Mouse (Mus musculus) macrophage (primary cell): ENCODE data around the gene Gm9803. TPM values are rescaled to one million over a fixed set of nuclear protein-coding genes. Genes with fewer than 3 reads are reported as not detected.
"Not testable (repeated sequence)": the region's sequence is repeated elsewhere in the genome, so short reads cannot be mapped to it uniquely, and the experiment has no call there.

Experiments used
- H3K27ac ChIP-seq: fragments of 350-480 bp; formaldehyde crosslinking; 2 replicates; pipeline ENCODE4 v1.9.0; 2021
- H3K36me3 ChIP-seq: fragments of 350-480 bp; formaldehyde crosslinking; 2 replicates; pipeline ENCODE4 v1.9.0; 2021; ENCODE audit errors: inconsistent target
- H3K4me3 ChIP-seq: fragments of 350-480 bp; formaldehyde crosslinking; 2 replicates; pipeline ENCODE4 v1.9.0; 2021; ENCODE audit errors: inconsistent target
- H3K79me2 ChIP-seq: fragments of 350-480 bp; formaldehyde crosslinking; 2 replicates; pipeline ENCODE4 v1.9.0; 2021; ENCODE audit errors: inconsistent target
- WGBS: methylation state at CpG from one replicate; pipeline ENCODE4 v1.1.7; 2026; ENCODE audit warnings: inconsistent platforms; ENCODE audit not compliant: missing documents; 5-methylcytosine and 5-hydroxymethylcytosine counted together
- polyA plus RNA-seq: library from polyadenylated mRNA; stranded (reverse); fragments of 250-400 nt; gene quantifications from 3 replicates; pipeline ENCODE4 v1.2.4, GENCODE M21; 2018; ENCODE audit warnings: inconsistent platforms
- total RNA-seq, 78 experiments: library from RNA; depleted of rRNA; stranded (reverse); fragments of 250-400 nt; gene quantifications; 1 replicate in 9 of 78; 2 replicates in 24 of 78; 3 replicates in 43 of 78; 4 replicates in 2 of 78; pipeline ENCODE4 v1.2.4; 2018; ENCODE audit warnings: inconsistent platforms in 56 of 78

The Gm9803 gene
- 10 to 100 TPM in 17 of 26 experiments, 1 to 10 TPM in 3, not detected in 6; 3.4 to 25.3 (median 12.7) TPM for total RNA-seq (2018; cell fraction: chromatin; rRNA removed)
- total RNA-seq (2018; cell fraction: cytosol; rRNA removed), result 1 to 10 TPM in 9 of 26 experiments, under 1 TPM in 10, not detected in 7; 0.36 to 2.5 (median 0.89) TPM
- 1 to 10 TPM in 16 of 26 experiments, not detected in 10; 1.5 to 5.6 (median 3.7) TPM for total RNA-seq (2018; cell fraction: nucleus; rRNA removed)
- 0.69 to 2.7 TPM (median 1.2 TPM) in 3 replicates for polyA plus RNA-seq

DNA sequence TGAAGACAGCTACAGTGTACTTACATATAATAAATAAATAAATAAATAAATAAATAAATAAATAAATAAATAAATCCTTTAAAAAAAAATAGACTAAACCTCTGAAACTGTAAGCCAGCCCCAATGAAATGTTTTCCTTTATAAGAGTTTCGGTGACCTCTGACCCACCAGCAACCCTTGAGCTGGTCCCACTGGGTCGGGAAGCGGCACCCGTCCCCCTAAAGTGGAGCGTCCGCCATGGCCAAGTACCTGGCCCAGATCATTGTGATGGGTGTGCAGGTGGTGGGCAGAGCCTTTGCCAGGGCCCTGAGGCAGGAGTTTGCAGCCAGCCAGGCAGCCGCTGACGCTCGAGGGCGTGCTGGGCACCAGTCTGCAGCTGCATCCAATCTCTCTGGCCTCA, at the start of gene Gm9803:
TSS of gene Gm9803 (plus strand) at position 154 of the 400 bp plus-strand sequence.
- H3K79me2 ChIP-seq, H3K27ac ChIP-seq, H3K36me3 ChIP-seq, H3K4me3 ChIP-seq: not testable (repeated sequence)
- 88% methylated on average over 10 of the region's 10 CpGs for WGBS

DNA sequence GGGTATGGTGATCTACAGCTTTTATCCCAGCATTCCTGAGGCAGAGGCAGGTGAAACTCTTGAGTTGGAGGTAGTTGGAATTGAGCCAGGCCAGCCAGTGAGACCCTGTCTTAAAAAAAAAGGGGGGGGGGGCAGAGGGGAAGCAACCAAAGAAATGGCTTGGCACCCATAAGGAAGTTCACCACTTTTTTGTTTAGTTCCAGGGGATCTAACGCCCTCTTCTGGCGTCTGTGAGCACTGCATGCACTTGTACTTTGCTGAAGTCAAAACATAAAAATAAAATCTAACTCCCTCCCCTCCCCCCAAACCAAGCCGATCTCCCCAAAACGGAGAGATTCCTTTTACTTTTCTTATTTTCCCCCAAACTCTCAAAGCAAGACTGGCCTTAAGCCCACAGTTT, 48.5 kb upstream of the Gm9803 start:
- WGBS, result 48% methylated on average over 4 of the region's 4 CpGs
- Histone ChIP-seq H3K79me2 (no peaks in the 10 kb centered on the region), H3K4me3 (no peak overlapping the region), H3K27ac (no peak overlapping the region), H3K36me3 (no peaks in the 10 kb centered on the region)

DNA sequence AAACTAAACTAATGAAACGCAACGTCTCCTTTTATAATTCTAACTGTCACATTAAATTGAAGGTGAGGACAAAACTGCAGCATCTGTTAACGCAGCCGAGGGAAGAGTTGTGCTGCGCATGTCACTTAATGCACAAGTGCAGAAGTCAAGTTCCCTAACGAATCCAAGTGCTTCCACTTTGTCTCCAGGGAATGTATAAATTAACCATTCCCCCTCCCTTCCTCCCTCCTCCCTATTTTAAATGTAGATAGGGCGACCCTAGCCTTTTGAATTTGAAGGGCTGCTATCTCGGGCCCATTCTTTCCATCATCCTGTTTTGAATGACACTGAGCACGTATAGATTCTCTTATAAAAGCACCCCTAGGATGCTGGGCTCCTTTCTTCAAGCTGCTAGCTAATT, 46.4 kb upstream of the Gm9803 start:
- Histone ChIP-seq H3K4me3 (no peak overlapping the region), H3K27ac (no peak overlapping the region), H3K79me2 (no peaks in the 10 kb centered on the region; the same call in 1 of the 2 replicates), H3K36me3 (no peaks in the 10 kb centered on the region)
- WGBS, result 82% methylated on average over 9 of the region's 9 CpGs

DNA sequence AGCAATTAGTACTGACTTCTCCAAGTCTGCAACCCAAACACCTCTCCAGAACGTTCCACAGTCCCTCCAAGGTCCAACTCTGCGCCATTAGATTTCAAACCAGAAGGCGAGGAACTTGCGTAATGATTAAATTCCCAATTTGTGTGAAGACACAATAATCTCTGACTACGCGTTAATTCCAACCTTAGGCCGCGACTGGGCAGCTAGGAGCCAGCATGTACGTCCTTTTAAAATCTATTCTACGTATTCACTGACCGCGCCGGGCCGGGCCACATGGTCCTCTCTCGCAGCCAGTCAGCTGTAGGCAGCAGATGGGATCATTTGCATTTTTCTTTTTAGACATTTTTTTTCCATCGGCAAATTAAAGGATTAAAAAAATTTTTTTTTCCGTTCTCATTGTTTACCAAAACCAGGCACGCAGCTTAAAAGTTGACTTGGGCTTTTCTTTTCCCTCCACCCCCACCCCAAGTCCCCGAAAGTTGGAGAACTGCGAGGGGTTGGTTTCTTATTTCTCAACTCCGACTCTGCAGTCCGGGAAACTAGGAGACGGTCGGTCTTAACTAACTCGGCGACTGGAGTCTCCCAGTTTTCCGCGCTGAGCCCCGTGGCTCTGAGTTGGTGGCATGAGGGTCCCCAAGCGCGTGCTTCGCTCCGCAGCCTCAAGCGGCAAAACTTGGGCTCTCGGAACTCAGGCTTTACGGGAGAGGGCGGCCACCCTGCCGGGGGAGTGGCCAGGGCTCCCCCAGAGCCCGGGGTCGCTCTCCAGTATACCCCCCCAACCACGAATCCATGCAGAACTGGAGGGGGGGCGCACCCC, 45.8 kb upstream of the Gm9803 start:
- H3K27ac ChIP-seq, result no peak overlapping the region
- H3K4me3 ChIP-seq, result peak overlapping the region; percentile 33
- WGBS, result 5% methylated on average over 42 of the region's 42 CpGs
- H3K36me3 ChIP-seq, result no peaks in the 10 kb centered on the region
- no peaks in the 10 kb centered on the region; the same call in 1 of the 2 replicates for H3K79me2 ChIP-seq

DNA sequence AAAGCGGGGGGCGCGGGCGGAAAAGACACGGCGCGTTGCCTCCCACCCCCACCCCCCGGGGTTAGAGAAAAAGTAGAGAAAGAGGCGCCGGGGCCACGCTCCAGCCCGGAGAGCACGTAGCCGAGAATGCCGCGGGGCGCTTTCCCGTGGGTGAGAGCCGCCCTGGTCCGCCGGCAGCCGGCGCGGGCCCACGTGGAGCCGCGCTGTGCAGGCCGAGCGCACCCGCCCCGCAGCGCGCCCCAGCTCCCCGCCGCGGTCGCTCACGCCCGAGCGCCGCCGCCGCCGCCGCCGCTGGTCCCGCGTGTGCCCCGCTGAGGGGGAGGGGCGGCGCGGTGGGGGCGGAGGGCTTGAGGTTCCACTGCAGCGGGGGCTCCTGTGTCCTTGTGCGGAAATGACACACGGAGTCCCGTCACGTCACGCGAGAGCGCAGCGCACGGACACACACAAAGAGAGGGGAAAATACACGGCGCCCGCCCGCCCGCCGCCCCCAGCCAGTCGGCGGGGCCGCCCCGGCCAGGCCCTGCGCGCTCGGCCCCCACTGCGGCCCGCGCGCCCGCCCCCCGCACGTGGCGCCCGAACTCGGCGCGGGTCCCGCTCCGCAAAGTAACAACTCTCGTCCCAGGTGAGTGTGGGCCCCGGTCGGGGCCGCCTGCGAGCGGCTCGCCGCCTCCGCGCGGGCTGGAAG, 45.0 kb upstream of the Gm9803 start, which contains the start of gene Bend3:
TSS of gene Bend3 (plus strand) at position 81 of the 685 bp plus-strand sequence.
- H3K27ac ChIP-seq, result no peak within 1 kb of the TSS
- H3K4me3 ChIP-seq, result peak within 1 kb of the TSS; percentile 33
- H3K36me3 ChIP-seq, result no peaks in the 10 kb centered on the region
- no peaks in the 10 kb centered on the region; the same call in 1 of the 2 replicates for H3K79me2 ChIP-seq
- WGBS, result 1% methylated on average over 79 of the region's 101 CpGs

DNA sequence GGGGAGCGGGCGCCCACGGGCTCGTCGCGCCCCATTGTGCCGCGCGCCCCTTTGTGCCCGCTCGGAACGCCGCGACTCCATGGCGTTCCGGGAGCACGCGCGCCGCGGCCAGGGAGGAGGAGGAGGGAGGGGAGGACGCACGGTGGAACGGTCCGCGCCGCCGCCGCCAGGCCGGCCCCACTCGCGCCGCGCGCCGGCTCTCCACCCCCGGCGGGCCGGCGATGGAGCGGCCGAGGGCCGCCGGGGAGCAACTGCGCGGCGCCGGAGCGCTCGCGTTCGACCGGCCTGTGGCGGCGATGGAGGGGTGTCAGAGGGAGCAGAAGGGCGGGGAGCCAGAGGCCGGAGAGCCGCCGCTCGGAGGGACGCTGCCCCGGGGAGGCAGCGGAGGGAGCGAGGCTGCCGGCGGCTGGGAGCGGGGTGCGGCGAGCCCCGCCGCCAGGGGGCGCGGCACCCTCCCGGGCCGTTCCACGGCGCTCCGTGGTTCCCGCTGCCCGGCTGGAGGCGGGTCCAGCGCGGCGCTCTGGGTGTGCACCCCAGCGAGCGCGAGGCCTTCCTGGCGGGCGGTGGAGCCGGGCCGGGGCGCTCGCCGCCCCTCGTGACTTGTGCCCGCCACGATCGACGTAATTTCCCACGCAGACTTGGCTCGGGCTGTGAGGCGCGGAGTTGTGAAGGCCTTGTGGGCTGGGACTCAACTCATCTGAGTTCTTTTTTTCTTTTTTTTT, 44.3 kb upstream of the Gm9803 start:
- Histone ChIP-seq H3K4me3 (peak overlapping the region; percentile 37), H3K36me3 (no peaks in the 10 kb centered on the region), H3K79me2 (no peaks in the 10 kb centered on the region; the same call in 1 of the 2 replicates), H3K27ac (peak overlapping the region; percentile 35; the same call in 1 of the 2 replicates)
- WGBS, result 0% methylated on average over 60 of the region's 103 CpGs

DNA sequence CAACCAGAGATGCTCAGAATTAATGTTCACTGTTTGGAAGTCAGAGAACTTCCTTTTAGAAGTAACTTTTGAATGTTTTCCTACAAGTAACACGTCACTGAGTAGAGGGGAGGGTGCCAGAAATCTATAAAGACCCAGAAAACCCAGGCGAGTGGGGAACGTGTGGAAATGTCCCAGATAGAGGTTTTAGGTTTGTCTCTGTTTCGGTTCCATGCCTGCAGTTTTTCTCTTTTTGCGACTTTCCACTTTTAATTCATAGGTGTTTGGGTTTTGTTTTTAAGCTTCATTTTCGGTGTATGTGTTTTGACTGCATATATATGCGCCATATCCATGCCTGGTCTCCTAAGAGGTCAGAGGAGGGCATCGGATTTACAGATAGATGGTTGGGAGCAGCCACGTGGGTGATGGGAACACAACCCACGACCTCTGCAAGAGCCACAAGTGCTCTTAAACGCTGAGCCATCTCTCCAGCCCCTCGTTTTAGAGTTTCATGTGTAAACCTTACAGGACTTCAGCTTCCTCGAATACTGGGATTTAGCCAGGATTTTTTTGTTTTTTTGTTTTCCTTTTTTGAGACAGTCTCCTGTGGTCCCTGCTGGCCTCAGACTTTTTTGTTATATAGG, 43.5 kb upstream of the Gm9803 start:
- H3K27ac ChIP-seq, result peak overlapping the region; percentile 35; the same call in 1 of the 2 replicates
- H3K36me3 ChIP-seq, result no peaks in the 10 kb centered on the region
- H3K79me2 ChIP-seq, result no peaks in the 10 kb centered on the region; the same call in 1 of the 2 replicates
- H3K4me3 ChIP-seq, result peak overlapping the region; percentile 37
- 36% methylated on average over 13 of the region's 13 CpGs for WGBS

DNA sequence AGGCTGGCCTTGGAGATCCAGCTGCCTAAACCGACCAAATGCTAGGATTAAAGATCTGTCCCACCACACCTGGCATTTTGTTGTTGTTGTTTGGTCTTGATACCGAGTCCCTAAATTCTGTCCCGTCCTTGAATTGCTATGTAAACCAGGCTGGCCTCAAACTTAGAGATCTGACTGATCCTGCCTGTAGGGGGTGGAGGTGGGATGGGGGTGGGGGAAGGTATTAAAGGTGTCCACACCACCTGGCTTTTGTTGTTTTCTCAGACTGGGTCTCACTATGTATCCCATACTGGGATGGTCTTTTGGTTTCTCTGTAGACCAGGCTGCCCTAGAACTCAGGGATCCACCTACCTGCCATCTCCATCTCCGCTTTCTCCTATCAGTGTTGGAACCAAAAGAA, 42.7 kb upstream of the Gm9803 start:
- Histone ChIP-seq H3K4me3 (no peak overlapping the region), H3K36me3 (no peaks in the 10 kb centered on the region), H3K79me2 (no peaks in the 10 kb centered on the region; the same call in 1 of the 2 replicates), H3K27ac (no peak overlapping the region)
- 93% methylated on average over 4 of the region's 4 CpGs for WGBS

DNA sequence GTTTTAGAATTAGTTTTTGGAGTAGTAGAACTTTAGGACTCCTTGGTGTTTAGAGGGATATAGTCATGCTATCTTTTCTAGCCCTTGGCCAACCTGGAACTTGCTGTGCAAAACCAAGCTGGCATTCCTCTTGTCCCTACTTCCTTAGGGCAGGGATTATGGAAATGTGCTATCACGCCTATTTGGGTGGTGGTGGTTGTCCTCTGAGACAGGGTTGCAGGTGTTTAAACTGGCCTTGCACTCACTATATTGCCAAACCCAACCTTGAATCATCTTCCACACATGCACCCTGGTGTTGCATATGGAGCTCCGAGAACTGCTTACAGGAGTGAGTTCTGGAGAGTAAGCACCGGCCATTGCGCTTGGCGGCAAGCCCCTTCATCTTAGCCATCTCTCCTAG, 41.9 kb upstream of the Gm9803 start:
- Histone ChIP-seq H3K79me2 (no peaks in the 10 kb centered on the region; the same call in 1 of the 2 replicates), H3K27ac (no peak overlapping the region)
- 91% methylated on average over 5 of the region's 5 CpGs for WGBS

DNA sequence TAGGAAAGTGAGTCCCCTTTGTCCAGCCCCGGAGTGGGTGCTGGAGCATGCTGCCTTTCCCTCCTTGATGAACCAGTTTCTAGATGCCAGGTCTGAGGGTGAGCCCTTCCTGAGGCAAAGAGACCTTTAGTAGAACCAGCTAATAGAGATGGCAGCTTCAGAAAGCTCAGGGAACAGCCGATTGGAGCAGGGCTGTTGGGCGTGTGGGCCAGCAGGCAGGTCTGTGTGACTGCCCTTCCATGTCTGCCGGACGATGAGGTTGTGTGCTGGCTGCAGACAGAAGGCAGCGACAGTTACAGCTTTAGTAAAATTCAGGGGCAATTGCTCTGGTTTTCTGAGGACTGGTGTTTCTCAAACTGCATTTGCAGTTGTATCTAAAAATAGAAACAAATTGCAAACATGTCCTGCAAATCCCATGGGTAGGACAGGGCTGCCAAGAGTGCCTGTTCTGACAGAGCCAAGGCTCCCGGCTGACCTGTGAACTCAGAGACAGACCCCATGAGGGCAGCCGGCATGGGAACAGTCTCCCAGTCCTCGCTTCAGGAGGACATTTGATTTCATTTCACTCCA, 40.4 kb upstream of the Gm9803 start:
- Histone ChIP-seq H3K79me2 (no peaks in the 10 kb centered on the region; the same call in 1 of the 2 replicates), H3K4me3 (no peak overlapping the region), H3K36me3 (no peaks in the 10 kb centered on the region), H3K27ac (no peak overlapping the region)
- 92% methylated on average over 9 of the region's 9 CpGs for WGBS

More for the DNA sequence above, 41.9 kb upstream of the Gm9803 start:
- Histone ChIP-seq H3K36me3 (no peaks in the 10 kb centered on the region), H3K4me3 (no peak overlapping the region)

DNA sequence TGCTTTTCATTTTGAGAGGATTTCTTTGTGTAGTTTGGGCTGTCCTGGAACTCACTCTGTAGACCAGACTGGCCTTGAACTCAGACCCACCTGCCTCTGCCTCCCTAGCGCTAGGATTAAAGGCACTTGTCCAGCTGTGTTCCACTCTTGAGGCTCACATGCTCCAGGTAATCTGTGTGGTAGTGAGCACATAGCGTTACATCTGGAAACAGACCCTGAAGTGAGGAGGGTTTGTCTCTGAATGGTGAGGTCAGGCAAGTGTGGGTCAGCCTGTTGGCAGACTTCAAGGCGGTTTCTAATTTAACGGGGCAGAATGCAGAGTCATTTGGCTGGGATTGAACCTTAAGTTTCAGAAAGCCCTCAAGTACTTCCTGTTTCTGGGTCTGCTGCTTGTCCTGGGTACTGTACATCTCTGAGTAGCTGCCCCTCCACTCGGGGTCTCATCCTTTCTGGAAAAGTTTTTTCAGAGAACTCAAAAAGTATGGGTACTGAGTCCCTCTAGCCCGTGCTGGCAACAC, 38.1 kb upstream of the Gm9803 start:
- H3K4me3 ChIP-seq, result no peak overlapping the region
- H3K27ac ChIP-seq, result no peak overlapping the region
- no peaks in the 10 kb centered on the region for H3K36me3 ChIP-seq
- 65% methylated on average over 6 of the region's 6 CpGs for WGBS
- H3K79me2 ChIP-seq, result no peaks in the 10 kb centered on the region; the same call in 1 of the 2 replicates

DNA sequence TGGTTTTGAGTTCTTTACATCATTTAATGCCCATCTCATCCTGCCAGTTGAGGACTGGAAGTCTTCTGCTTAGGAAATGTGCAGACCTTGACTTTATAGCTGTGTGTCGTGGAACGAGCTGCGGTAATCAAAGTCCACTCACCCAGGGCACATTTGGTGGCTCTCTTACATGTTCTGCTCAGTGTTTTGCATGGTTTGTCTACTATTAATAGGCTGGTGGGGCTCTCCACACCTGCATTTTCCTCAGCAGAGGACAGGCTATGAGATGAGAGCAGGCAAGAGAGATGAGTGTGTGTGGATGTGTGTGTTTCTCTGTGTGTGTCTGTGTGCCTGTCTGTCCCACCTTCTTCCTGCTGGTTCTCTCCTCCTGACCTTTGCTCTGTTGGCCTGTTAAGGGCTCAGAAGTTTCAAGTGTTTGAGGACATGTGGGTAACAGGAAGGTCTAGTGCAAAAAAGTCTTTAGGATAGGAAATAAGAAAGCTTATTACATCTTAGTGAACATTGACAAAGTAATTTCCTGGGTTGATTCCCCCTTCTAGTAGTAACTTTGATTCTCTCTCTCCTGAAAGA, 36.4 kb upstream of the Gm9803 start:
- WGBS, result 96% methylated on average over 3 of the region's 3 CpGs
- H3K79me2 ChIP-seq, result no peaks in the 10 kb centered on the region; the same call in 1 of the 2 replicates
- H3K27ac ChIP-seq, result no peak overlapping the region

DNA sequence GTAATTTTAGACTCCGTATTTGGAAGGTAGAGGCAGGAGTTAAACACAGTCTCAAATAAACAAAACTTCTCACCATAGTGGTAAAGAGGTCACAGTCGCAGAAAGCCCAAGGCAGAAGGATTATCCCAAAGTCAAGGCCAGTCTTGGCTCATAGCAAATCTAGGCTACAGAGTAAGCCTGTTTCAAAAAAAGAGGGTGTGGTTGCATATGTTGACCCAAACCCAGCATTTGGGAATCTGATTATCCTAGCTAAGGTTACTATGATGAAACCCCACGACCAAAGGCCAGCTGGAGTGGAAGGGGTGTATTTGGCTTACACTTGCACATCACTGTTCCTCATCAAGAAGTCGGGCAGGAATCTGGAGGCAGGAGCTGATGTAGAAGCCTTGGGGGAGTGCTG, 35.6 kb upstream of the Gm9803 start:
- H3K27ac ChIP-seq, result no peak overlapping the region
- no peak overlapping the region for H3K4me3 ChIP-seq
- H3K79me2 ChIP-seq, result no peaks in the 10 kb centered on the region
- no peaks in the 10 kb centered on the region for H3K36me3 ChIP-seq
- WGBS, result 91% methylated on average over 4 of the region's 4 CpGs

More for the DNA sequence above, 36.4 kb upstream of the Gm9803 start:
- no peak overlapping the region for H3K4me3 ChIP-seq
- H3K36me3 ChIP-seq, result no peaks in the 10 kb centered on the region
